Mouse (Mus musculus): ENCODE data around the gene Tex13a.

Tex13a gene

DNA sequence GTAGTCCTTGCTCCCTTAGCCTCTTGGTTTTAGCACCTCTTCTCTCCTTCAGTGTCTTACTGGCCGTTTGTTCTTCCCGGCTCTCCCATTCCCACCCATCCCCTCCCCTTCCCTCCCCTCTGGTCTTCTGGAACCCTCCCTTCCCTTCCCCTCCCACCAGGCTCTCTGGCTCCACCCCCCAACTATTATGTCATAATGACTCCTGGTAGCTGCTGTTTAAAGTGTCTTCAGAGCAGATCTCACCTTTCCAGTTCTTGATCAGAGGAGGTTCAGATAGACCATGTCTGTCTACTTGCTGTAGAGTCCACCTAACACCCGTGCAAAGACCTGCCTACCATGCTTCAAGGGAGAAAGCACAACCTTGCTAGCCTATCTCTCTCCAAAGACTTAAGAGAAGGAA, at the start of gene Tex13a:
Gene Tex13a (minus strand): TSS at position 101 of the 400 bp plus-strand sequence.
- no peak for DNase-seq

DNA sequence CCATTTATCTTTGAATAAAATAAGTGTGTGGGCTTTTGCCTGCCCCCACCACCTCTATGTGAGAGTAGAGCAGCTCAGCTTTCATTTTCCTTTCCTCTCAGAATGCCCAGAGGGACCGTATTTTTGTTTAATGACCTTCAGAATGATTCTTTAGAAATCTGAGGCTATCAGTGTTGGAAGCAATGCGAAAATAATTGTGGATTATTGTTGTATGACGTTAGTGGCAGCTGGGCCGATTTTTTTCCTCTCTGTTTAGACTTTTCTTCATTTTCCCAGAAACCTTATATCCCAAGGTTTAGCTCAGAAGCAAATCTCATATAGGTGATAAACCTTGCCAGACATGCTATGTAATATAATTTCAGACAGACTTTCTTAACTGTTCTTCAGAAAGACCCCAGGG, 25.2 kb upstream of the Tex13a start:
- no peak for DNase-seq

DNA sequence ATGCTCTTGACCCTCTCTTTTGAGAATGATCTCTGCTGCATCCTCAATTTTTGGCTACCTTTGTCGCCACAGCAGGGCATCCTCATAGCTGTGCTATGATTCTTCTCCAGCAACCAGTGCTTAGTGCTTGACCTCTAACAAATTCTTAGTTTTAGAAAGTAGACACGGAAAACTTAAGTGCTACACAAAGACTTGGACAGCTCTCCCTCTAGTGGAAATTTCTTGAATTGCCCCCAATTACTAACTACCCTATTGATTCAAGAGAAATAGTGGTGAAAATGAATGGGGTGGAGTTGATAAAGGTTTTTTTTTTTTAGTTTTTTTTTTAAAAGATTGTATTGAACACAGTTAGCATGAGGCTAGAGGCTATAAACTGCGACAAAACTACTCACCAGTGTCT, 39.2 kb downstream of the Tex13a start:
- no peak for DNase-seq

All from thymus, postnatal 14 days (tissue).